Mouse (Mus musculus): Measurements from ENCODE around the gene Wdr1.
"Not testable (repeated sequence)": the region's sequence is repeated elsewhere in the genome, so short reads cannot be mapped to it uniquely, and the experiment has no call there.

Gene Wdr1

DNA sequence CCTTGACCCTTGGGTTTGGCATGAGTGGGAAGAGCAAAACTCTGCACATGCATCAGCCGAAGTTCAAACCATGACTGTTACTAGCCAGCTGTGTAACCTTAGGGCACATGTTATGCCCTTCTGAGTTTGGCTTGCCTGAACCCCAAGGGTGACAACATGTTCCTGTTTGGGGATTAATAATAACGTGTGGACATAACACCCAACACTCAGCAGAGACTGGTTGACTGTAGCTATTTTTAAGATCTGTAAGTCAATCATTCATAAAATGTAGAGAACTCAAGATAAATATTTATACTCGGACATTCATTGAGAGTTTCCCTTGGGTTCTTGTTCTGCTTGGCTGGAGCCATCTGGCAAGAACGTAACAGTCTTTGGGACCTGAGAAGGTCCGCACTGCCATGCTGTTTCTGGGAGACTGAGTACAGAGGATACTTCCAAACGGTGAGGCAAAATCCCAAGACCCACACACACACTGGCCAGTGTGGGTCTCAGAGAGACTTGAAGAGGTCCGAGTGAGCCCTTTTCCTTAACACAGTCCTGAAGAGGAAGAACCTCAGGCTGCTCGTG, 66.4 kb downstream of the Wdr1 start:
- DNase-seq (ENCODE audit: low spot score): no peak

DNA sequence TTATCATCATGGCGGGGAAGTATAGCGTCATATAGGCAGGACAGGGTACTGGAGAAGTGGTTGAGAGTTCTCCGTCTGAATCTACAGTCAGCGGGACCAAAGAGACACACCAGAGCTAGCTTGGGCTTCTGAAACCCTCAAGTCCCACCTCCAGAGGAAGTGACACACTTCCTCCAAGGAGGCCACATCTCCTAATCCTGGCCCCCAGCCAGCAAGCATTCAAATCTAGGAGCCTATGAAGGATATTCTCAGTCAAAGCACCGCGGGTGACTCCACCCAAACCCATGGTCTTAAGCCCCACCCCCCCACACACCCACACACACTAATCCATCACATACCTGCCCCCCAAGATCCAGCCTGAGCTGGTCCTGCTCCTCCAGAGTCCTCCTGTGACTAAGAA, 69.1 kb downstream of the Wdr1 start:
- no peak for DNase-seq (ENCODE audit: low spot score)

DNA sequence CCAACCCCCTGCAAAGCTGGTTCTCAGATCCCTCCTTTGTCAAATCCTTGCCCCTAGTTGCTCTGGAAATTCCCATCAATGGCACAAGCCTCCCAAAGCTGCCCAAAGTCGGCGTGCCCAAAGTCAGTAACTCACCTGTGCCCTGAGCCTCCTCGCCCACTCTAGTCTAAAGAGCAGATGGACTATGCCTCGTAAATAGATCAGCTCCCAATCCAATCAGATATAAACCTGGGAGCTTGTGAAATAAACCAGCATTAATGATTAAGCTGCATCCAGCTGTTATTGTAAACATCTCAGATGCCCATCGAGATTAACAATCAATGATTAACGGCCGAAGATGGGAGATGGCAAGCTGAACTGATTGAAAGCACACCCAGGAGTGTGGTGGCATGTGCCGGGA, 71.3 kb downstream of the Wdr1 start:
- no peak for DNase-seq (ENCODE audit: low spot score)

DNA sequence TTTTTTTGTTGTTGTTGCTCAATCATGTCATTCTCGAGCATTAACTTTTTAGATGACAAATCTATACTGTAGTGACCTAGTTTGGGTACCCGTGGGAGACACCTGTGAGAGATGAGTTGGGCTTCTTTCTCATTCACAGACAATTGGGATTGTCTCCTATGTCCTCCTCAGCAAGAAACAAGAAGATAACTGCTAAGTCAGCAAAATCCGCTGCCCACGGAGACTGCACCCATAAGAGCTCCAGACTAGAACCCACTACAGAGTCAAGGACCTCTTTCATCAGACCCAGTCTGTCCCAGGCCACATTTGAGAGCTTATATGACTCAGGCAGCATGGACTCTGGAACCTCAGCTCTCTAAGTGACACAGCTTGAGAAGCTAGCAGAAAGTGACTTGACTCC, 73.3 kb downstream of the Wdr1 start:
- no peak for DNase-seq (ENCODE audit: low spot score)

DNA sequence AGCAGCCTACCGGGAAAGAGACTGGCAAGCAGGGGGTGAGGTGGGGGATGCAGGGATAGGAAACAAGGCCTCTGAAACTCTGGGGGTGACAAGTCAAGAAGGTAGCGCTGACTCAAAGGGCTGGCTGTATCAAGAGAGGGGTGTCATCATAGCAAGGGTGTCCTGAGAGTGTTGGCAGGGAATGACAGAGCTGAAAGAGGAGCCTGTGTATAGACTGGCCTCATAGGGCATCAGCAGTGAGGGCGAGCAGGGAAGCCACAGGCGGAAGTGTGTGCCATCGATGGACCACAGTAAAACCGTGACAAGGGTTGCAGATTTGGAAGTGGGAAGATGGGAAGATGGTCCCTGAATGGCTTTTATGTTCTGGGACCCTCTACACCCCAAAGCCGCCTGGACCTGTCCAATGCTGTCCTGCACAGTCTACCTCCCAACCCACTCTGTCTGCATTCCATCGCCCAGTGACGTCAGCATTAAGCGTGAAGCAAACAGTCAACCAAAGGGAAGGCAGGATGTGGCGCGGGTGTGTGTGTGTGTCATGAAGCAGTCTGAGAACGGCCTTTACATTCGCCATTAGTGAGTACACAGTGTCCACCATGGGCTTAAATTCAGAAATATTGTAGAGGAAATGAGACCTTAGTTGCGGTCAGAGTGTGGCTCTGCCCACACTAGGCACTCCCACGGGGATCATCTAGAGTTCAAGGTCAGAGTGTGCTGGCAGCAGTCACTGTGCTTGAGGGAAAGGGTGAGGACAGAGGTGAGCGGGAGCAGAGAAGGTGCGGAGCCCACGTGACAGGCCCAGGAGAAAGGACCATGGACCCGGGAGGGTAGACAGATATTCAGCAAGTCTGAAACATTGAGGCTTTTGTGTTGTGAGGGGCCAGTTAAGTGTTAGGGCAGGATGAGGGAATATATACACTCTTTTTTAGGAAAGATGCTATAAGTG, 74.1 kb downstream of the Wdr1 start:
- DNase-seq (ENCODE audit: low spot score): no peak

GRCm38 (mm10) chr5:38488026-38488425, 75.0 kb downstream of the Wdr1 start:
- no peak for DNase-seq (ENCODE audit: low spot score)

DNA sequence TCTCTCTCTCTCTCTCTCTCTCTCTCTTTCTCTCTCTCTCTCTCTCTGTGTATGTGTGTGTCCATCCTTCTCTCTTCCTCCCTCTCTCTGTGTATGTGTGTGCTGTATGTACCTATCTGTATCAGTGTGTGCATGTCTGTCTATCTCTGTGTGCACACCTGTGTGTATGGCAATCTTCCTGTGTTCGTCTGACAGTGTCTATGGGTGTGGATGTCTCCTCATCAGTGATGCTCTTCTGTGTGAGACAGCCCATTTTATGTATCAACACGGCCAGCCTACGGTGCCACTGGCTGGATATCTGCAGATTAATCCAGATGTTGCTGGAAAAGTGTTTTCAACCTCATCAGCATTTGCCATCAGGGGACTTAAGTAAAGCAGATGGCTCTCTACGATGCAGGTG, 75.8 kb downstream of the Wdr1 start:
- DNase-seq (ENCODE audit: low spot score): no peak

- no peak for DNase-seq (ENCODE audit: low spot score)
Observed at GRCm38 (mm10) chr5:38485946-38486345, 77.1 kb downstream of the Wdr1 start.

DNA sequence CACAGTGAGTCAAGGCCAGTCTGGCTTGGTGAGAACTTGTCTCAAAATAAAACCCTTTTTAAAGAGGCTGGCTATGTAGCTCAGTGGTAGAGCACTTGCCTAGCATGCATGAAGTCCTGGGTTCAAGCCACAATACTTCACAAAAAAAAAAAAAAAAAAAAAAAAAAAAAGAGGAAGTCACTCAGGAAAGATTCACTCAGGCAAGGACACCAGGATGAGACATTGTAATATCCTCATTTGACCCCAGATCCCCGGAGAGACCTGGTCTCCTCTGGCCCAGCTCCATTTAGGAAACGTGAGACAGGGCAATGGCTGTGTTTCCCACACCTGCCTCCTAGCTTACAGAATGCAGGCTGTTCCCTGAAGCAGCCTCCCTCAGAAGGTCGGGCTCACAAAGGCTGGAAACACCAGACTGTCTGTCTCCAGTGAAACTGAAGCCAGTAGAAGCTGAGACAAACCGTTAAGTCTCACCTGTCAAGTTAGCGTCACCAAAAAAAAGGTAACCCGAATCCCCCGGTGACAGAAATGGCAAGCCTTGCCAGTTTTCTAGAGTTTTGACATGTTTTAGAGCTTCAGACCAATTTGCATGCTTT, 79.4 kb downstream of the Wdr1 start:
- no peak for DNase-seq (ENCODE audit: low spot score)

DNA sequence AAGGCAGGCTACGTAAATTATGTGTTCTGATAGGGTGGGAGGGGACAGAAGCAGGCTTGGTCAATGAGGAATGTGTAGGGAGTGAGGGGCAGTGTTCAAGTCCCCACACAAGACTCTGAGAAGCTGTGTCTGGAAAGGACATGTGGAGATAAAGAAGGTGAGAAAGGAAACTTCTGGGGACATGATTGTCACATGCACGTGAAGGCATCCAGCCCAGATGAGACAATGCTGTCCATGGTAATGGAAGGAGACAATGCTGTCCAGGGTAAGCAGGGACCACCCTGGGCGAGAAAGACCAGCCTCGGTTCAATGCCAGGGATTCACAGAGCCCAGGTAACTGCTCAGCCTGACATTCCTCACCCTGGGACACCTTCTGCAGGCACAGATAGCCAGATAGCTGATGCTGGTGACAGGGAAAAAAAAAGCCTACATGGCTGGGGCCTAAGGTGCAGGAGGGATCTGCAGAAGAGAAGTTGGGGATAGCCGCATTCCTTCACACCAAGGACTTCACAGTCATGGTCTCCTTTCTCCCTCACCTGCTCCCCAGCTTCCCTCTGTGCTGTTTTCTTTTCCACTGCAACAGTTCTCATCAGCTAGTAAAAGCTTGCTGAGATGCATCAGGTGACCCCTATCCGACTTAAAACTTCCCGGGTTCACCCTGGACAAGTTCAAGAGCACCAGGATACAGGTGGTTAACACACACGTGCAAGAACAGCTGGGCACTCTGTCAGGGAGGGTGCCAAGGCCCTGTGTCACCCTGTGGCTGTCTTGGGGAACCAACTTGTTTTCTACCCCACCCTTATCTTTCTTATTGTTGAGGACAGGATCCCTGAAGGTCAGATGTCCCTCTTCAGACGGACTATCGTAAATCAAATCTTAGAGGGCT, 82.0 kb downstream of the Wdr1 start:
- no peak for DNase-seq (ENCODE audit: low spot score)

GRCm38 (mm10) chr5:38479908-38480725, 82.9 kb downstream of the Wdr1 start:
- DNase-seq (ENCODE audit: low spot score): peak; percentile 64

GRCm38 (mm10) chr5:38479545-38479907, 83.5 kb downstream of the Wdr1 start:
- not testable (repeated sequence) for DNase-seq (ENCODE audit: low spot score)

DNA sequence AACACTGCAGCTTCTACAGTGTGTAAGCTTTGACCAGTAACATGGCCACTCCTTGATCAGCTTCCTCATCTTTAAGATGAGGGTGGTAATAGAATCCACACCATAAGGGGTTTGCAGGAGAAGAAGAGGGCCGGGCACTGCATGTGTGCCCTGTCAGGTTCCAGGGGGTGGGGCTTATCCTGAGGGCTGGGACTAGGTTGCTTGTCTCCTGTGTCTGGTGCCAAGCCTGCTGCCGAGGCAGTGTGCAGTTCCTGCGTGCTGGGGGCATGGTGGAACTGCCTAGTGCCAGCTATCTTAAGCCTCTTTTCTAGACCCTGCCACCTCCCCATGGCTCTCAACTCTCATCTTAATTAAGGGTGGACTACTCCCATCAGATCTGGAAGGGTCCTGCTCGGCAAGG, 84.0 kb downstream of the Wdr1 start:
- DNase-seq (ENCODE audit: low spot score): peak; percentile 24

DNA sequence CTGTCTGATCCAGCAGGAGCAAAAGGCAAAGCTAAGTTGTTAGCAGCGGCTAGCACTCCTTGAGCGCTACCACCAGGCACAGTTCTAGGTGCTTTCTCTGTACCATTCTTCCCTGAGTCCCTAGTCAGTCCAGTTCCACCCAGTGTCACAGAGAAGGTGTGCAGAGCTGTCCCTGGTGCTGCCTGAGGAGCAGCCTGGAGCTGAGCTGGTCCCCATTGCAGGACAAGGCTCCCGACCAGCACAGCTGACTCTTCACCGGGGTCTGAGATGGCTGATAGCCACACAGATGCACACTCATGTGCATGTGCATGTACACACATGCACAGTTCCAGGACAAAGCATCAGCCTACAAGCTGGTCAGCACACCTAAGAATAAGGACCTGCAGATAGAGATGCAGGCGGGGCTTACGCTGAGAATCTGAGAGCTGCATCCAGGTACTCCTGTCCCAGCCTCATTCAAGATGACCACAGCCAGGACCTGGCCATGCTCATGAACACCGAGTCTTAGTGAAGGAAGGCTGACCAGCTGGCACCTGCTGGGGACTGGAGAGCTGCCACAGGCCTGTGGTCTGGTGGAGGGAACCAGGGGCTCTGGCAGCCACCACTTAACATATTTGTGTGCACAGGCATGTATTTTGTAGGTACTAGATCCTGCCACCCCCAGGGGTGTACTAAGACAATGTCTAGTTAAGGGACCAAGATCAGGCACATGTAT, 85.1 kb downstream of the Wdr1 start:
- peak; percentile 4 for DNase-seq (ENCODE audit: low spot score)

DNA sequence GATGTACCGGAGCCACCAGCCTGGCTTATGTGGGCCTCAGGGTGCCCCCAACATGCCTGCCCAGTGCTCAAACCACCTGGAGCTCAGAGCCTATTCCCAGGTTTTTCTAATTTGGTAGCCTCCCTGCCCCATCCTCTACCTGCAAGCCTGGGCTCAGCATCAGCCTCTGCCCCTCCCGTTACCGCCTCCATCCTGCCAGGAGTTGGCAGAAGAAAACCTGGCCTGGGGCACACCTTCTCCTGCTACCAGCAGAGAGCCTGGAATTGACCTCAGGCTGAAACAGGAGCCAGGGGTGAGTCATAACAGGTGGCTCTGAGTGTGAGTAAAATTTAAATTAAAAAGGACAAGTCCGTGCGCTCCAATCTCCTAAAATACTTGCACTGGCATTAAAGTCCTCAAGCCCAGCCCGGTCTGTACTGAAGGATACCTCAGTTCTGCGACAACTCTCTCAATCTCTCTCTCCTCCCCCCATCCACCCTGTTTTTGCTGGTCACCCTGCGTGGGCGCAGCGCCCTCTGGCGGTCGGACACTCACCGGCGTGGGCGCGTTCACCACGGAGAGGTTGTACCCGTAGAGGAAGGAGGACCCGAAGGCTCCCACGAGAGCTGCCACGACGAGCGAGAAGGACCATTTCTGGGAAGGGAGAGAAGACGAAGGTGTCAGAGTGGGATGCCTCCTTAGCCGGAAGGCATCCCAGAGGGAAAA, 86.0 kb downstream of the Wdr1 start:
- peak; percentile 34 for DNase-seq (ENCODE audit: low spot score)
